Mouse (Mus musculus) brain, embryonic 14.5 days (tissue): ENCODE data around the gene Fyco1.

Experiments used
- CTCF ChIP-seq: fragments of 200-500 bp; IDR thresholded peaks from 2 replicates; pipeline ENCODE4 v1.5.1; 2012; ENCODE audit warnings: inconsistent platforms, mild to moderate bottlenecking, moderate library complexity, borderline replicate concordance; ENCODE audit not compliant: insufficient read depth, insufficient read length; ENCODE audit errors: extremely low read depth
- POLR2A ChIP-seq: fragments of 200-500 bp; IDR thresholded peaks from 2 replicates; pipeline ENCODE4 v1.6.1; 2012; ENCODE audit warnings: mild to moderate bottlenecking, inconsistent platforms, borderline replicate concordance; ENCODE audit not compliant: poor library complexity, insufficient read depth, insufficient read length, severe bottlenecking; ENCODE audit errors: extremely low read depth

DNA sequence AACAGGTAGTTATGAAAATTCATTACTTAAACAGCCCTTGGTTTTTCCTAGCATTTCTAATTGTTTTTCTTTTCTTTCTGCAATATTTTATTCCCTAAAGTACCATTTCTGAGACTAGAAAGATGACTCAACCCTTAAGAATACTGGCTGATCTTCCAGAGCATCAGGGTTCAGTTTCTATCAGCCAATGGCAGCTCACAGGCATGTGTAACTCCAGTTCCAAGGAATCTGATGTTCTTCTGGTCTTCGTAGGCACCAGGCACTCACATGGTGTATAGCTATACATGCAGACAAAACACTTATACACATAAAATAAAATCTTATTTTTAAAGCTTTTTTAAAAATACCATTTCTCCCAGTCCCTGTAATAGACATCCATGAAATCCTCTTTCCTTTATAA, 93.5 kb downstream of the Fyco1 start:
- TF ChIP-seq CTCF, result no peak
- no peak for TF ChIP-seq POLR2A
